Mouse (Mus musculus) natural killer cell, adult 2 months (primary cell): ENCODE measurements around the gene Ube2c.
A peak's percentile ranks its signal among the peaks of the same experiment; 100 is the strongest.
"Not testable (repeated sequence)": the region's sequence is repeated elsewhere in the genome, so short reads cannot be mapped to it uniquely, and the experiment has no call there.

Source experiments
- DNase-seq, 2 experiments: peaks; one replicate each; pipeline ENCODE4 v3.0.0; 2022; ENCODE audit warnings: low spot score in 2 of 2

Gene Ube2c

DNA sequence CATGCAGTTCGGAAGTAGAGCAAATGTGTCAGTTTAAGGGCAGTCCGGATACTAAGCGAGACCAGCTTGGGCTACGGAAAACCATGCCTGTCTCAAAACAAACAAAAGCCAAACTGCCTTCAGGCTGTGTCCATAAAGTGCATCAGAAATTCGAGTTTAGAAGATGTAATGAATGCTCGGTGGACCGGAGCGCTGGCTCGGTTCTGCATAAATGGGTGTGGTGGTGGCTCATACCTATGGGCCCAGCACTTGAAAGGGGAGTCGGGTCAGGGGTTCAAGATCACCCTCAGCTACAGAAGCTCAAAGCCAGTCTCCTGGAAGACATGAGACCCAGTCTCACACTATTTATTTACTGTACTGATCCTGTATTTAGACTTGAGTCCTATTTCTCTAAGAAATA lies 18.1 kb downstream of the Ube2c start:
- DNase-seq: no peak

DNA sequence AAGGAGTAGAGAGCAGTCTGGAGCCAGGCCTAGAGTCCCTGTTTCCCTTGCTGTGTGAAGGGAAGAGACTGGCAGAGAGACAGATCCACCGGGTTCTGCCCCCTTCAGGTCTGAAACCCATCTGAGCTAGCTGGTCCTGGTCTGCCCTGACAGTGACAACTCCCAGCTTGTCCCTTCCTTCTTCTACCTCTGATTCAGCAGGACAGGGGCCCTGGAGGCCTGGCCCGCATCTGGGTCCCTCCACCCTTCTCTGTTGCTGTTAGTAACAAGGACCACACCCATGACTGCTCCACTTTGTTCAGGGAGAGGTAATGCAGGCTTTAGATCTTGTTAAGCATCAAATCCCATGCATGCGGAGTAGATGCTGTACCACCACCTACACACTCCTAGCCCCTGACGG lies 18.7 kb downstream of the Ube2c start:
- DNase-seq: no peak

DNA sequence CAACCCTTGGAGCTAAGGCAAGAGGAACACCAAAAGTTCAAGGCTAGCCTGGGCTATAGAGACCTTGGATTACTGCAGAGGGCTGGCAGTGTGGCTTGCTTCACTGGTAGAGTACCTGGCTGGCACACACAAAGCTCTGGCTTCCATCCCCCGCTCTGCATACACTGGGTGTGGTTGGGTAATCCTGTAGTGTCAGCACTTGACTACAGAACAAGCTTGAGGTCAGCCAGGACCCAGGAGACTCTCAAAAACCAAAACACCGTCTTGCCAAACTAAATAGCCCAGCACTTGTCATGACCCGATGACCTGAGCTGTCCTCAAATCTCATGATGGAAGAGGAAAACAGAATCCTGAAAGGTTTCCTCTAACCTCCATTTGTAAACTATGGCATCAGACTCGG lies 20.8 kb downstream of the Ube2c start:
- no peak for DNase-seq

DNA sequence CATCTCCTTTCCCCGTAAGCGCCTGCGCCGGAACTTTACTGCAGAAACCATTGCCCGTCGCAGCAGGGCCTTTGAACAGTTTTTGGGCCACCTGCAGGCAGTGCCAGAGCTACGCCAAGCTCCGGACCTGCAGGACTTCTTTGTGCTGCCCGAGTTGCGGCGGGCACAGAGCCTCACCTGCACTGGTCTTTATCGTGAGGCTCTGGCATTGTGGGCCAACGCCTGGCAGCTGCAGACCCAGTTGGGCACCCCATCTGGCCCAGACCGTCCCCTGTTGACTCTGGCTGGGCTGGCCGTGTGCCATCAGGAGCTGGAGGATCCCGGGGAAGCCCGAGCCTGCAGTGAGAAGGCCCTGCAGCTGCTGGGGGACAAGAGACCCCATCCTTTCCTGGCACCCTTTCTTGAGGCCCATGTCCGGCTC lies 22.2 kb downstream of the Ube2c start:
- no peak for DNase-seq

DNA sequence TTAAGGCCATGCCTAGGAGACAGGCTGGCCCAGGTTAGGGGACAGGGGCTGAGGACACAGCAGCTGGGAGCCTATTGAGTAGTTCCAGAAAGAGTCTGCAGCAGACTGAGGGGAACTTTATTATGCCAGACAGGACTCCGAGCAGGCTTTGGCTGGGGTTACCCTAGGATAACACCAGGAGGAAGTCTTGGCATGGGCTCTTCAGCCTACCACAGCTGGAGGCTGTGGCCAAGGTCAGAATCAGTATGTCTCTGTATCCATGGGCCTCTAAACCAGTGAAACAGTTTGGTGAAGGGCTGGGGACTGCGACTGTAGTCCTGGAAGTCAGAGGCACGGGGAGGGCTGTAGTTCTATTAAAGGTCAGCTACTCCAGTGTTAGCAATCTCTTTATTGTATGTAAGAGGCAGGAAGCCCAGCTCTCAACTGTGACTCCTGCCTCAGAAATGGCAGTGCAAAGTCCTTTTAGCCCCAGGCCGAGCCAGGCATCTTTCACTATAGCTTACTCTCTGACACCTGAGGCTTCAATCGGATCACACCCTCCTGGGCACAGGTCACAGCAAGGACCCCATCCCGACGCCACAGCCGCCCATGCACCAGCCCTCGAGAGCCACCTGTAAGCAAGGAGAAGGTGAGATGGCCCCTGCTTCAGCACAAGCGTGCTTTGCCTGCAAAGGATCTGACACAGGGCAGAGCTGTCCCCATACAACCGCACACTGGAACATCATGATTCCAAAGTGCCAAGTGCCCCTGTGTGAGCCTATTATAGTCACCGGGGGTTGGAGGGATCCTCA lies 22.9 kb downstream of the Ube2c start:
- DNase-seq: no peak

DNA sequence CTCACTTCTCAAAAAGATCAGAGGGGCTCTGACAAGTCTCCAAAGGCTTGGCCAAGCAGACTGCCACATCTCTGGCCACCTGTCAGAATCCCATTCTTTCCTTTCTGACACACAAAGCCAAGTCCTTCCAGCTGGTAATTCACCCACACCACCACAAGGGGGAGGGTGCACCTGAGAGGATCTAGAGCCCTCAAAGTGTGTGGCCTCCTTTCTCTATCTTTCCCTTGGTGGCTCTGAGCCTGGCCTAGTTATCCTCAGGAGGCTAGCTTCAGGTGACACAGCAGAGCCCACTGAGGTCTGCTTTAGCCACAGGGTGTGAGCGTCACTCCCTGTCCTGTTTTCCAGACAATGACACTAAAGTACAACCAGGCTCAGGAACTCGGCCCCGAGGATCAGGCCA lies 23.5 kb downstream of the Ube2c start:
- peak; percentile 38 to 60 for DNase-seq

DNA sequence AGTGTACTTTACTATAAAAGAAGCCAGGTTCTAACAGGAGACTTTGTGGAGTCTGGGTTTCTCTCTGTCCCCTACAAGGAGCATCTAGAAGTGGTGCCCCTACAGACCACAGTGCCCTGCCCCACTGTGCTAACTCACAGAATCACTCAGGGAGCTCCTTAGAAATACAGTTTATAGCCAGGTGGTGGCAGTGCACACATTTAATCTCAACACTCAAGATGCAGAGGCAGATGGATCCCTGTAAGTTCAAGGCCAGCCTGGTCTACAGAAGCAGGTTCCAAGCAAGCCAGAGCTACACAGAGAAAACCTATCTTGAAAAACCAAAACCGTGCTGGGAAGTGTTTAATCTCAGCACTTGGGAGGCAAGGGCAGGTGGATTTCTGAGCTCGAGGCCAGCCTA lies 24.1 kb downstream of the Ube2c start:
- DNase-seq: no peak

DNA sequence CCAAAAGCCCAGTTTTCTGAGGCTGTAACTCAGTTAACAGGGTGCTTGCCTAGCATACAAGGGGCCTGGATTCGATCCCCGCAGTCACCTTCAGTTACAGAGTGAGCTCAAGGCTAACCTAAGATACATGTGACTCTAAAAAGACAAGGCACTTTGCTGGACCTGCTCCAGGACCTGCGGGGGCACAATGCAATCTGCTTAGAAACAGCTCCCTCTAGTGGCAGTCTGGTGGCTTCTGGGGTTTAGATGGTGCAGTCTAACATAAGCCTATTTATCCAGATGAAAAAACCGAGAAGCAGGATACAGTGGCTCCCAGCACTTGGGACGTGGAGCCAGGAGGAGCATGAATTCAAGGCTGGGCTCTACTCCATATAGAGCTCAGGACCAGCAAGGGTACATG lies 24.6 kb downstream of the Ube2c start:
- DNase-seq: peak; percentile 70 to 75

DNA sequence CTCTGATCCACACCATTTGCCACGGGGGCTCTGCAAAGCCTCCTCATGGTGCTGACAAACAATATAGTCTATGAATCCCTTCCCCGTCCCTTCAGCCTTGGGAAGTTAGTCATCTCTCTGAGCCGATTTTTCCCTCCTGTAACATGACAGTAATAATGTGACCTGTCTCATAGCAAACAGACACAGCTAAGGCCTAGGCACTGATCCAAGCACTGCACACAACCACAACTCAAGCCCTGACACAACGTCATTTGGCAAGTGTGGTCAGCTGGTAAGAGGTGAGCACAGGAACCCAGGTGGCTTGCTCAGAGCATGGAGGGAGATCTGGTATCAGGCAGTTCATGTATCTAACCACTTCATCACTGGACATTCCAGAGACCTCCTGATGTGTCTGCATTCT lies 26.2 kb downstream of the Ube2c start:
- DNase-seq: no peak

DNA sequence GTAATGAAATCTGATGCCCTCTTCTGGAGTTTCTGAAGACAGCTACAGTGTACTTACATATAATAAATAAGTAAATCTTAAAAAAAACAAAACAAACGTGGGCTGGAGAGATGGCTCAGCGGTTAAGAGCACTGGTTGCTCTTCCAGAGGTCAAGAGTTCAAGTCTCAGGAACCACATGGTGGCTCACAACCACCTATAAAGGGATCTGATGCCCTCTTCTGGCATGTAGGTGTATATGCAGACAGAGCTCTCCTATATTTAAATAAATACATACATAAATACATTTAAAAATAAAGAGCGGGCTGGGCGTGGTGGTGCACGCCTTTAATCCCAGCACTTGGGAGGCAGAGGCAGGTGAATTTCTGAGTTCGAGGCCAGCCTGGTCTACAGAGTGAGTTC lies 28.9 kb downstream of the Ube2c start:
- not testable (repeated sequence) for DNase-seq

DNA sequence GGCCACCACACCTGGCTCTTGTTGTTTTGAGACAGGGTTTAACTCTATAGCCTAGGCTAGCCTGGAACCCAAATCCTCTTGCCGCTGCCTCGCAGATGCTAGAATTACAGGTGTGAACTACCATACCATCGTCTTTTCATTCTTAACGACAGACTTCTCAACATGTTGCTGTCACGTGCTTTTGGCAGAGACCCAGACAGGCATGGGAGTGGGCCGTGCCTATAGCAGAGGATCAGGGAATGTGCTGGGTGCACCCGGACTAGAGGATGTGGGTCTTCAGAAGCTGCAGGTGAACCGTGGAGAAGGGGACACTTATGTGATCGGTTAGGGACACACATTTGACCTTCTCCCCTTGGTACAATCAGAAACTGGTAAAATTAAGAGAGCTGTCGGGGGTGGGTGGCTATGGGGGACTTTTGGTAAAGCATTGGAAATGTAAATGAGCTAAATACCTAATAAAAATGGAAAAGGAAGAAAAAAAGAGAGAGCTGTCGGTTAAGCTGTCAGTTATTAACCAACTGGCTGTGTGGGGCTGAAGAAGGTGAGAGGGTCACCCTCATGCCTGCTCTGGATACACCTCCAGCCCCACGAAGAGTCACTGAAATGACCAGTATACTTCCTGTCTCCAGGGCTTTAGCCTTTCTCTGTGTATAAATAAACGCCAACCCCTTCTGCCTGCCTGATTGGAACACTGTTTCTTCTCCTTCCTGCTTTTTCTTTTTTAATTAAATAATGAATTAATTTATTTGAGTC lies 30.7 kb downstream of the Ube2c start:
- no peak for DNase-seq

DNA sequence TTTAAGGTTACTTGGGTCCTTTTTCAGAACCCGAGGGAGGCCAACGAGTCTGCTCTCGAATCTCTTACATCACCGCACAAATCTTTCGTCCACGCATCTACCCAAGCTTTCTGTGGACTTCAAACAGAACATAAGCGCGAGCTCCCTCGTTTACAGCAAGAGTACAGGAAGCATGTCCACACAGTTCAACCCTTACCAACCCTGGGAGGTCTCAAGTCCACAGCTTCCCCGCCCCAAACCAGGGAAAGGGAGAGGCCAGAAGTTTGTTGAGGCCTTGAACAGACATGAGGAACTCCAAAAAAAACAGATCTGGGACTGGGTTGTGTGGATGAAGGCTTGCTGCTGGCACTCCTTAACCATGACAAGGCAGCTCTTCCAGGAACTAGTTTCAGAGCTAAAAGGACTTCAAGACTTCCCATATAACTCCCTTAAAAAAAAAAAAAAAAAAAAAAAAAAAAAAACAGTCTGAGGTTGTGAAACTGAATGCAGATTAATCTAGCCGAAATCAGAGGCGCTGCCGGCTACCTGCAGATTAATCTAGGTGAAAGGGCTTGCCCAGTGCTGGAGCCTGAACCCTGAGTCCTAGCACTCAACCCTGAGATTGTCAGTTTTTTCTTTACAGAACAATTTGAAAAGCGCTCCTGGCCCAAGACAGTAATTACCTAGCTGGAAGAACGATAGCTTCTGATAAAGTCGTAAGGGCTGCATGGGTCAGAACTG lies 33.7 kb downstream of the Ube2c start:
- DNase-seq: no peak

DNA sequence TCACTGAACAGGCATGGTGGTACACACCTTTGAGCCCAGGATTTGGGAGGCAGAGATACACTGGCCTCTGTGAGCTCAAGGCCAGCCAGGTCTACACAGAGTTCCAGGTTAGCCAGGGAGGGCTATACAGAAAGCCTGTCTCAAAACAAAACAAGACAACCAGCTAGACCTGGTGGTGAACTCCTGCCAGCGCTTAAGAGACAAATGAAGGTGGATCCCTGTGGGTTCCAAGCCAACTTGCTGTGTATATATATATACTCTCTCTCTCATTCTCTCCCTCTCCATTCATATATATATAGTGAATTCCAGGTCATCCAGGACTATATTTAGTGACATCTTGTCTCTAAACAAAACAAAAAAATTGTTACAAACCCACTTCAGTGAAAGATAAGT lies 34.2 kb downstream of the Ube2c start:
- no peak for DNase-seq

DNA sequence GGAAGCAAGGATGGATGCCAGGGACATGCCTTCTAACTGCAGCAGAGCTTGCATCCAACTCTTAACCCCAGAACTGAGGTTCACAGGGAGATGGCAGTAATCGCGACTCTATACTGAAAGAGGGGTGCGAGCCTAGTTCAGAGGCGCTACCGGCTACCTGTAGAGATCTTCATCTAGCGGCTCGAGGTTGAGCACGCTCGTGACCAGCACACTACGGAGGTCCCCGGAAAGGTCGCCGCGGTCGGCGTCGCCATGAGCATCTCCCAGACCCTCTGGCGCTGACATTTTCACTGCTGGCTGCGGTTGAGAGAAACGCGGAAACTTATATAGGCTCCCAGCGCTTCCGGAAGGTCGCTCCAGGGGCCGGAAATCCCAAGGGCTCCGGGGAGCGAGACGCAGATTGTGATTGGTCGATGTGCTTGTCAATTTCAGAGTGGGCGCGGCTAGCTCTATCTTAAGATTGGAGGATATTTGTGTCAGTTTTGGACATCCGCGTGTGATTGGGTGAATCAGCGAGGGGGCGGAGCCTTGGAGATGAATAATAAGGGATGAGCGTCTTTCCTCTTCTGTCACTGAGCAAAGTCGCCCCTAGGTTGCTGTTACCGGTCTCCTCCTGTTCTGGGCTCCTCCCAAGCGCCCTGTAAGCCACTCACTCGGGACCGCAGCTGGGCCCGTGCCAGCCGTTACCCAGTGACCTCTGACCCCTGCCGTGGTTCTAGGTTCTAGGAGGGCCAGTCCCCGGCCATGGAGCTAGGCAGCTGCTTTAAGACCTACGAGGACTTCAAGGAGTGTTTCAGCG lies 35.0 kb downstream of the Ube2c start, which contains the start of the genes Acot8 and Zswim3:
Gene Acot8 (minus strand): TSS at position 350 of the 799 bp plus-strand sequence.
Gene Zswim3 (plus strand): TSS at position 566 of the 799 bp plus-strand sequence.
- peak; percentile 98 for DNase-seq

DNA sequence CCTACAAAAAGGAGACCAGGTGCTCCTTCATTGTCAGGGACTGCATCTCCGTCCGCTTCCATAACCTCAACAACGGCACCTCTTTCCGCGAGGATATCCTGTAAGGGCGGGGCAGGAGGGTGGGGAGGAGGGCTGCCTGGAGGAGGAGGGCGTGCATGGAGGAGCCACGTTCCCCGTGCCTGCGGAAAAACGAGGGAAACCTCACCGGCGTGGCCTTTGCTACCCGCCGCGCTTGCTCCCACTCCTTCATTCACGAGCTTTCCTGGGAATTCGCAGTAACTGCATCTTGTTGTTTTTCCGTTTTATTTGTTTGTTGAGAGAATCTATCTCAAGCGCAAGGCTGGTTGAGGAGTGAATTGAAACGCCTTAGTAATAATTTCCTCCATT lies 35.6 kb downstream of the Ube2c start:
- DNase-seq: no peak

DNA sequence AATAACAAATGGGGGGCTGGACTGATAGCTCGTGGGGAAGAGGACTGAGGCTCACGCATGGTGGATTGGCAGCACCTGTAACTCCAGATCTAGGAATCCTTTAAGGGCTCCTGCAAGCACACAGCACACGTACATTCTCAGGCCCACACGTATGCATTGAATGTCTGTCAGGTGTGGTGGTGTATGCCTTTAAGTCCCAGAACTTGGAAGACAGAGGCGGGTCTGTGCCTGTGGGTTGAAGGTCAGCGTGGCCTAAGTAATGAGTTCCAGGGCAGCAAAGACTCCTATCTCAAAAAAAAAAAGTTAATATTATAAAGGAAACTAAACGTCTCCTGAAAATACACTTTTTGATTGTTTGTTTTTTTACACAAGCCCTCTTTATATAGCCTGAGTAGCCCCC lies 36.9 kb downstream of the Ube2c start:
- DNase-seq: no peak

DNA sequence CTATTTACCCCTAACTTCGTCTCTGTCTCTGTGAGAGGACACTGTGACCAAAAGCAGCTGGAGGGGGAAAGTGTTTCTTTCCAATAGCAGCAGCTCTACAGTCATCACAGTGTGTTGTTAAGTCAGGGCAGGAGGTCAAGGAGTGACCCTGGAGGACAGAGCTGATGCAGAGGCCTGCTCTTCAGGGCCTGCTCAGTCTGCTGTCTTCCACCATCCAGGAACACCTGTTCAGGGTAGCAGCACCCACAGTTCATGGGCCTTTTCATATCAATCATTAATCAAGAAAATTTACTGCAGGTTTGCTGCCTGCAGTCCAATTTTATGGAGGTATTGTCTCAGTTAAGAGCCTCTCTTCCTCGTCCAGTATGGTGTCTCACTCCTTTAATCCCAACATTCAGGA lies 43.9 kb downstream of the Ube2c start:
- DNase-seq: no peak

DNA sequence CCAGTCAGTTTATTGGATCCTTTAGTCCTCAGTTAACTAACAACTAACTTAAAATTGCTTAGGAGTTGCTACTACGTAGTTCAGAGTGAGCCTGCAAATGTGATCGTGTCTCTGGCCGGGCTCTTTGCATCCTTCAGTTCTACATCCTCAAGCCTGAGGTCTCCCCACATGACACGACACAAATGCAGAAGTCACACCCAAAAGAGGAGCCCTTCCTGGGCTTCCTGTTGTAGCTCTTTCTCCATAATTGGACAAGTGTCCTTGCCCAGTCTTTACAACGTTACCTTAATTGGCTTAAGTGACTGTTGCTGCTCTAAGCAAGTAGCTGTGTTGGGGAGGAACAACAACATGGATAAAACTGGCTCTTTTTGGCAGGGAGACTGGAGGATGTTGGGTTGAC lies 45.6 kb downstream of the Ube2c start:
- DNase-seq: no peak

DNA sequence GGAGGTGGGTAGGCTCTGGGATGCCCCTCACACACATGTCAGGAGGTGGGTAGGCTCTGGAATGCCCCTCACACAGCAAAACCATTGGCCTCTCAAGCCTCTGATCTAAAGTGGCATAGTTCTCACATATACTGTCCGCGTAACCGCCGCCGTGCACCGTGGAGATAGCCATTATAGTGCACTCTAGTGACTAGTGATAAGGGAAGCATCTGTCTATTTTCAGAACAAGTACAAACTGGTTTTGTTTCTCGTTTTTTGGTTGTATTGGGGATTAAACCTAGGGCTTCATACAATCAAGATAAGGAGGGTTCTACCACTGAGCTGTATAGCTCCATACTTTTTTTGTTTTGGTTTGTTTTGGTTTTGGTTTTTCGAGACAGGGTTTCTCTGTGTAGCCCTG lies 46.1 kb downstream of the Ube2c start:
- DNase-seq: no peak

DNA sequence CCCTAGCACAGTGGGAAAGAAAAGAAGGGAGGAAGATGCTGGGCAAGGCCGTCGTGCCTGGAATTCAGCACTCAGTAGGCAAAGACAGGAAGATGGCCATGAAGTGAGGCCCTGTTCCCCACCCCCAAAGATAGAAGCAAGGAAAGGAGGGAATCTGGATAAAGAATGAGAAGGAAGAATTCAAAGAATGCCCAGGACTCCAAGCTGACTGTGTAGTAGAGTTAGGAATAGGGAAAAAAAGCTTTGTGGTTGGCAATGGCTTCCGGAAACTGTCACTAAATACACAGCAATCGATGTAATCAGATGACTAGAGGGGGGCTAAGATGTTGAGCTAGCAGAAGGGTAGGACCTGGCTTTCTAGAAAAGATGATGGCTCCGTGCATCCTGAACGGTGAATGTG lies 47.5 kb downstream of the Ube2c start:
- no peak for DNase-seq

DNA sequence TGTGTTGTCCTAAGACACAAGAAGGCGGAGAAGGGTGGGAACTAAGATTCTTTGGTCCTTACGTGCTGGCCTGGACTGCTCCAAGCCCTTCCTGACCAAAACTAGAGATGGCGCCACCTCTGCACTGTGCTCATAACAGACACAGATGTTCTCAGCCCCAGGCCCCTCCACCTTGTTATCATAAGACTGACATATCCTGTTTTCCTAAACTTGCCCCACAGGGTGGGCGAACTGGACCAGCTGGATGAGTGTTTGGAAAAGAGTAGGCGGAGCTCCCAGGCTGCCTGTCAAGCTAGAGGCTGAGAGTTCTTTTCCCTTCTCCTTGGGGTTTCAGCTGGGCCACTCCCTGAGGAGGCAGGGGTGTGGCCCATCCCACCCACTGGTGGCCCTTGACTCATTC lies 48.0 kb downstream of the Ube2c start:
- no peak for DNase-seq

DNA sequence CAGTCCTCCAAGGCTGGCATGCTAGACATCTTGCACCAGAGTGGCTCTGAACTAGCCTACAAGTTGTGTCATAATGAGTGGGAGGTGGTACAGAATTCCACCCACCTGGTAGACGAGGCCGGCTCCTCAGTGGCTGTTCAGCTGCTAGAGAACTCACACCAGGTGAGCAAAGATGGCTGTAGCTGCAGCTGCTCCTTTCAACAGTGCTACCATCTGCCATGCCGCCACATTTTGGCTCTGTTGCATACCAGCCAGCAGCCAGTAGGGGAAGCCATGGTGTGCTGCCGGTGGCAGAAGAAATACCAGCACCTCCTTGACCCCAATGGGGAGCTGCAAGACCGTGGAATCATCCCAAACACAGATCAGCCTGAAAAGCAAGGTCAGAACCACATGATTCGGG lies 51.4 kb downstream of the Ube2c start:
- no peak for DNase-seq
